Mouse (Mus musculus) megakaryocyte-erythroid progenitor cell, adult 5-6 weeks (primary cell): ENCODE results near the gene Nup43. TPM values are rescaled to one million over a fixed set of nuclear protein-coding genes. Genes with fewer than 3 reads are reported as not detected.
"Not testable (repeated sequence)": the region's sequence is repeated elsewhere in the genome, so short reads cannot be mapped to it uniquely, and the experiment has no call there.

ENCODE experiments used
- ATAC-seq: replicated peaks from 2 replicates; pipeline ENCODE4 v1.8.0; 2016; ENCODE audit warnings: mild to moderate bottlenecking, inconsistent platforms; ENCODE audit not compliant: severe bottlenecking, poor library complexity, low FRiP score, low TSS enrichment
- total RNA-seq, 2 experiments: library from RNA; stranded (forward) in 1 of 2; stranded (reverse) in 1 of 2; fragments of 200-1000, 215-1000 nt in 1 of 2; fragments of >200 nt in 1 of 2; fragmentation: Nextera tagmentation in 1 of 2; gene quantifications; 2 replicates each; pipeline ENCODE4 v1.2.3; 2014 to 2017

The Nup43 gene
- total RNA-seq (2014; fragmentation: Nextera tagmentation) (53.1 and 54.8 TPM in 2 replicates), total RNA-seq (2017) (23.9 and 64.8 TPM in 2 replicates)

DNA sequence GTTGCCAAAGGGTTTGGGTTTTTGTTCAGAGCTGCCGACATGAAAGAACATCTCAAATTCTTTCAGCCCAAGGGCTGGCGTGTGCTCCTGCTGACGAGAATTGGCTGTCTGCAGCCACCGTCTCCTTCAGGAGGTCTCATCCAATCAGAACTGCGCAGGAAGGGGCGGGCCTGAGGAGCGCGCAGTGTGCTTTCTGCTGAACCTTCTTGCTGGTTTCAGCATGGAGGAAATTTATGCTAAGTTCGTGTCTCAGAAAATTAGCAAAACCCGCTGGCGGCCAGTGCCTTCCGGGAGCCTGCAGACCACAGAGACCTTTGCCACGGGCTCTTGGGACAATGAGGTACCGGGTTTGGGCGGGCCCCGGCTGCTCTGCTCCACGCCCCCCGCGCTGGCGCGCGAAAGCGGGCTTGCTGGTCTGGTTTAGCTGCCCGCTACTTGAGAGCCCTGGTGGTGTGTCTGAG lies at the start of gene Nup43:
Gene Nup43 (plus strand): TSS at position 162 of the 461 bp plus-strand sequence.
- peak; percentile 79 for ATAC-seq

DNA sequence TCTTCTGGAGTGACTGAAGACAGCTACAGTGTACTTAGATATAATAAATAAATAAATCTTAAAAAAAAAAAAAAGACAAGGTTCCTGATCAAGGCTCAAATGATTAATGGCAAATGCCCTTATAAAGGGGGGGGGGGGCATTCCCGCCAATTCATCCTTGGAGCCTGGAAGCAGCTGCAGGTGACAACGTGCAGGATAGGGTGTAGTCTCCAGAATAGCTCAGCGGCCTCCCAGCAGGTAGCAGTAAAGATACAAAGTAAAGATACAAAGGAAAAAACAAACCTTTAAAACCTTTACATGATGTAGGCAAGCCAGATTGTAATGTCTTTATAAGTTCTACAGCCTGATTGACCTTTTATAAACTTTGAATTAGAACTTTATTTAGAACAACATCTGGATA lies 49.7 kb upstream of the Nup43 start:
- not testable (repeated sequence) for ATAC-seq

DNA sequence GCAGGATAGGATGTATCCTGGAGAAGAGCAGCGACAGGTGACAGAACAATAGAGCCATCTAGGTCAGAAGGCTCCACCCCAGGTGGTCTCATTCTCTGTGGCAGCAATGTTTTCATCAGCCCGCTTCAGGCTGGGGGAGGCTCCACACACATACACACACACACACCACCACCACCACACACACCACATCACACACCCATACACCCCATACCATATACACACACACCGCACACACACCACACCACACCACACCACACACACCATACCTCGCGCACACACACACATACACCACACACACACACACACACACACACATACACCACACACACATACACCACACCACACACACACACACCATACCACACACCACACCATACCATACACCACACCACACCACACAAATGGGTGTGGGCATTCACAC lies 47.5 kb upstream of the Nup43 start:
- ATAC-seq = no peak

DNA sequence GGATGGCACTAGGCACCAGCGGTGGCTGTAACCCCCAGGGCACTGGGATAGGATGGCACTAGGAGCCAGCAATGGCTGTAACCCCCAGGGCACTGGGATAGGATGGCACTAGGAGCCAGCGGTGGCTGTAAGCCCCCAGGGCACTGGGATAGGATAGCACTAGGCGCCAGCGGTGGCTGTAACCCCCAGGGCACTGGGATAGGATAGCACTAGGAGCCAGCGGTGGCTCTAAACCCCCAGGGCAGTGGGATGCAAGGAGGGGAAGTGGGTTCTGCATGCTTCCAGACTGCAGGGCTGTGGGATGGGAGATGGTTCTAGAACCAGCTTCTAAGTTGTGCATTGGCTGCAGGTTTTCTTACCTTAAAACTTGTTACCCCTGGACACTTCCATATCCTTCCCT lies 46.6 kb upstream of the Nup43 start:
- ATAC-seq = no peak

DNA sequence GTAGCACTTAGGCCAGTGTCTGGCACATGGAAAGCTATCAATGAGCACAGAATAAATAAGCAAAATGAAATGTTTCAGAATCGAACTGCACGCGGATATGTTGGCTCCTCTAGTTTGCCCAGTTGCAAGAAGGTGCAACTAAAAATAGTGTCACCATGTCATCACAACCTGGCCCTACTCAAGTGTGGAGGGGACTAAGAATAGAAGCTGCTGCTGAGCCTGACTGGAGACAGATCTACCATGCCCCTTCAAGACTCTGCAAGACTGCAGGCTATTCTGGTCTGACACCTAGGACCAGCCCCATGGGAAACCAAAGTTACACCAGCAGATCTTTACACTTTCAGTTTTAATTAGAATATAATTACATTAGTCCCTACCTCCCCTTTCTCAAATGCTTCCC lies 44.9 kb upstream of the Nup43 start:
- no peak for ATAC-seq

DNA sequence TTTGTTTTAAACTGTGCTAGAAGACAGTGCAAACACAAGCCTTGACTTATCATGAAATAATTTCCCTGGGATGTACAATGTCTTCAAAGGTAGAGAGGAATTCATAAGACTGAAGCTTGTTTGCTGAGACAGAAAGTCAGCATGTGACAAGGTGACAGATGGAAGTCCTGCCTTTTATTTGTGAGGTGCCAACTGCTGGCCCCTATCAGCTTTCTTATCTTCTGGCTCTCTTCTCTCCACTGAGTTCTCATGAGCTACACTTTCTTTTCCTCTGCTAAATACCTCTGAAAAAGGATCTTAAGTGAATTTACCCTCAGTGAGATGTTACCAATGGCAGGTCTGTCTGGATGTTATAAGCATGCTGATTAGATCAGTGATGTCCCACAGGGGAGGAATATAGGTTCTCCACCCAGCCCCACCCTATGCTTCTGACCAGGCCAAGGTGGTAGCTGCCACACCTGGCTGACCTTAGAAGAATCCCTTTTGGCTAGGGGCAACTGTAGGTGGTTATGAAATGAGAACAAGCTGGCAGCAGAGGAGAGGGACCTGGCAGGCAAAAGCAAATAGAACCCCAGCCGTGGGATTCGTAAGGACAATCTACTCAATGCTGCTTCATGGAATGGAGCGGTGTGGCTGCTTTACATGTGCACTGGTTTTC lies 43.3 kb upstream of the Nup43 start:
- ATAC-seq = peak; percentile 33; the same call in 1 of the 2 replicates

DNA sequence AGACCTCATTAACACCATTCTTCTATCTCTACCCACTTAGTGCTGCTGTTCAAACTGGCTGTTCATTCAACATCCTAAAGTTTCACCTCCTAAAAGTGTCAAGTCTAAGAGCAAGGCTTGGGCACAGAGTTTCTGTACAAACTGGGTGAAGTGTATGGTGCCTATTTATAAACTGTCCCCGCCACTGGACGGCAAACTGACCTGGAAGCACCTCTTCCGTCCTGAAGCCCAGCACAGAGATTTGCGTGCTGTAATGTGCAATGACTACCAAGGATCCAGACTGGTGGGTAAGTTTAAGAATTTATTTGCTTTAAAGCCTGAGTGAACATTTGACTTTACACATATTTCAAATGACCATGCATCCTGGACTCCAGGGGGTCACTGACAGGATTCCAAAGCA lies 38.2 kb upstream of the Nup43 start:
- no peak for ATAC-seq

DNA sequence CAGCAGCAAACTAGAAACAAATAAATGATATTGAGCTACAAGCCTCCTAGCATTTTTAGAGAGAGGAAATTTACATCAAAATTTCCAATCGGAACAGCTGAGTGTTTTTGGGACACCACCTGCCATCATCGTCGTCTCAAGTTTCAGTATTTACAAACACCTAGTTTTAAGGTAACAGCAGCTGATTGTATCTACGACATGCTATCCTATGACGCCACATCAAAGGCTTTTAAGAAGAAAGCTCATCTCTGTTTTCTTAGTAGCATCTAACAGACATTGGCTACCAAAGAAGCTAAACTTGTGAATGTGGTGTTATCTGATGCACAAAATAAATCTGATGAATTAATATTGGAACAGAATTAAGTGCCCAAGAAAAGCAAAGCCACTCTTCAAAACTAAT lies 37.0 kb upstream of the Nup43 start:
- no peak for ATAC-seq

DNA sequence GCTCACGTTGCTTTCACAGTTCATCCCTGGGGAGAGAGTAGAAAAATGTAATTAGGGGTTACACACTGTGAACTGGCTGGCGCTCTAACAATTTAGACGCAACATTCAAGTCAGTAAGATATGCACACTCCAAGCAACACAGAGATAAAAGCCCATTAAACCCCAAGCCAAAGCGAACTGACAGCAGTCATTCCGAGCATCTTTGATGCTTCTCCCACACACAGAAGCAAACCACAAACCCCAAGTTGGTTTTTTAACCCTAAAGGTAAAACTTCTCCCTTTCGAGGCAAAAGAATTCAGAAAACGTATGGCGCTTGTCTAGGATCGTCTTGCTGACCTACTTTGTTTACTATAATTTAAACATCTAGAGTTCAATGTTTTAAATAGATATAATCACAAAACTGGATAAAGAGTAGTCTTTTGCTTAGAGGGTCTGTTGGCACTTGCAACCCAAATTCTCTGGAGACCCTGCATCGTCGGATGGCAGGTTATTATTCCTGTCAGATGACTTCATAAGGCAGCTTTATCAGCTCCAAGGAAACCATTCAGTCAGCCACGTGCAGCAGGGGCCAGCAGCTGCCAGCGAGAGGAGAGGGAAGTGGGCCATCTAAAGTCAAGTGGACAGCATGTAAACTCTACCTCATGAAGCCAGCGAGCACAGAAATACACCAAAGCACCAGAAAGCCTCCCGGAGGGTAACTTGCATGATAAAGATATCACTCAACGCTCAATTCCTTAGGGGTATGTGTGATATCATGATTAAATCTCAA lies 36.2 kb upstream of the Nup43 start:
- no peak for ATAC-seq

DNA sequence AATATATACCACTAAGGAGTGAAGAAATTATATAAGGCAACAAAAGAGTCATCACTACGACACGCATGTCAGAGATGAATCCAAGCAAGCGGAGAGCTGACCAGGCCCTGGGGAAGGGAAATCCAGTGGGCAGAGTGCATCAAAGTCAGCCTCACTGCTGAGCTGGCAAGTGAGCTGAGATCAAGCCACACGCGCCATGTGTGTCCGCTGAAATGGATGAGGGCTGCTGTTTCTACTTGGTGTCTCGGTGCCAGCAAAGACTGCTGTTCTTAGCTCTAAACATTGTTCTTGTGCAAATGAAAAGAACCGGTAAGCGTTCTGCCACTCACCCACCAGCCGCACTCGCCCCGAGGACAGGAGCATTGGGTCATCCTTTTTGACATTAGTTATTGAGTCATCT lies 26.9 kb upstream of the Nup43 start:
- ATAC-seq = no peak

DNA sequence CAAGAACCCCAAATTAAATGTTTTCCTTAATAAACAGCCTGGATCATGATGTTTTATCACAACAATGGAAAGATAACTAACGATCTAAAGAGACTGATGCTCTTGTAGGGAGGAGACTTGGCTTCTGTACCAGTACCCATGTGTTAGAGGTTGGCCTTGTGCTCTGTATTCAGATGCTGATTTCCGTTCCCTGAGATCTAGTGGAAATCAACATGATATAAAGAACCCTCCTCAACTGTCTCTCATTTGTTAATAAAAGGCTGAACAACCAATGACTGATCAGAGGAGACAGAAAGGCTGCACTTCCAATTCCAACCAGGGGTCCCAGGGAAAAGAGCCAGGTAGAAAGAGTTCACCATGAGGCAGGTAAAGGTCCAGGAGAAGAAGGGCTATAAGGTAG lies 21.4 kb upstream of the Nup43 start:
- ATAC-seq = no peak

DNA sequence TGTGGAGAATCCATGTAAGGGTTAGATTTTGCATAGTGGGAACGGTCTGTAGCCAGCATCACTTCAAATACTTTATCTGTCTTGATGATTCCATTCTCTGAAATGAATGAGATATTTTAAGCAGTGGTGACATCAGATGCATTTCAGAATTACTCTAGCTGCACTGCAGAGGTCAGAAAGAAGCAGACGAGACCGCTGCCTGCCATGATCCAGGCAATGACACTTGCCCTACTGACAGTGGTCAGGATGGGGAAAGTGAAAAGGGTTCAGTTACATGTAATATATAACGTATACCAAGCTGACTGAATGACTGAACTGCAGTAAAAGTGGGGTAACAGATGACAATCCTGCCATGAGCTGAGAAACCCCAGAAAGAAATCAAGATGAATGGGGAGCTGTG lies 18.2 kb upstream of the Nup43 start:
- ATAC-seq = no peak

DNA sequence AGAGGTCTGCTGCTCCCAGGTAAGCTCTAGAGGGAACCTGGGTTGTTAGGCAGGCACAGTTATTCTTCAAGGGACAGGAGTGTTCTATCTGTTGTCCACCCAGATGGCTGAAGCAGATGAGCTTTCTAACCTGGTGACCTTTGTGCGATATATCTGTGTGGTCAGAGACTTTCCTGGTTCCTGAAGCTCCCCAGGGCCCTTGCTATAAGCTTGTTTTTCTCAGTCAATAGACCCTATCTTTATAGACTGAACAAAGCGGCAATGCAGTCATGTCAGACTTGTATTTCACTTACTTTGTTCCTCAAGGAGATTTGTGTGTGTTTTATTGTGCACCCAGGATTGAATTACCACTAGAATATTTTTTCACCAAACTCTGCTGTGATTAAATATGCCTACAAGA lies 16.2 kb upstream of the Nup43 start:
- ATAC-seq = no peak

DNA sequence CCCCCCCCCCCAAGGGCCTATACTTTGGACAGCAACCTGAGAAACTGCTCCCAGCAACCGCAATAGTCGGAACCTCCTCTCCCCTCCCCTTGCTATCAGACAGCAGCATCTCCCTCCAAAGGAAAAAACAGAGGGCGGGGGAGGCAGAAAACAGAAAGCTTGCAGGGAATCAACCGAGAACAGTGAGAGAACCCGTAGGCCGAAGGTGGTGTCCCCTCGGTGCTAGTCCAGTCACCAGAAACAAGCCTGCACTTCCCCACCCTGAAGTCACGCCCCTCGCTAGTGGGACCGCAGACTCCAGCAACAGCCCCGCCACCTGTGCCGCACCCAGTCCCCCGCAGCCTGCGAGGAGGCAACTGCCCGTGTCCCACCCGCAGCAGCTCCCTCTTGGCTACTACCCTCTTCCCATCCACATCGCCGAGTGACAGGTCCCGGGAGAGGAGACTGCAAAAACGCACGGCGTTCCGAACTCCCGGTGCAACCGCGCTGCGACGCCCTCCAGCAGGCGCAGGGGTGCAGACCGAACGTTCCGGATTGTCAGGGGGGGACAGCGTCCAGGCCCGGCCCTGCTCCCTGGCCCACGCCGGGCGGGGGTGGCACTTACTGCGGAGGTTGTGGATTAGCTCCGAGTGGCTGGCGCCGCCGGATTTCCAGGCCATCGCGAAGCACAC lies 4.7 kb upstream of the Nup43 start:
- peak; percentile 58 for ATAC-seq

DNA sequence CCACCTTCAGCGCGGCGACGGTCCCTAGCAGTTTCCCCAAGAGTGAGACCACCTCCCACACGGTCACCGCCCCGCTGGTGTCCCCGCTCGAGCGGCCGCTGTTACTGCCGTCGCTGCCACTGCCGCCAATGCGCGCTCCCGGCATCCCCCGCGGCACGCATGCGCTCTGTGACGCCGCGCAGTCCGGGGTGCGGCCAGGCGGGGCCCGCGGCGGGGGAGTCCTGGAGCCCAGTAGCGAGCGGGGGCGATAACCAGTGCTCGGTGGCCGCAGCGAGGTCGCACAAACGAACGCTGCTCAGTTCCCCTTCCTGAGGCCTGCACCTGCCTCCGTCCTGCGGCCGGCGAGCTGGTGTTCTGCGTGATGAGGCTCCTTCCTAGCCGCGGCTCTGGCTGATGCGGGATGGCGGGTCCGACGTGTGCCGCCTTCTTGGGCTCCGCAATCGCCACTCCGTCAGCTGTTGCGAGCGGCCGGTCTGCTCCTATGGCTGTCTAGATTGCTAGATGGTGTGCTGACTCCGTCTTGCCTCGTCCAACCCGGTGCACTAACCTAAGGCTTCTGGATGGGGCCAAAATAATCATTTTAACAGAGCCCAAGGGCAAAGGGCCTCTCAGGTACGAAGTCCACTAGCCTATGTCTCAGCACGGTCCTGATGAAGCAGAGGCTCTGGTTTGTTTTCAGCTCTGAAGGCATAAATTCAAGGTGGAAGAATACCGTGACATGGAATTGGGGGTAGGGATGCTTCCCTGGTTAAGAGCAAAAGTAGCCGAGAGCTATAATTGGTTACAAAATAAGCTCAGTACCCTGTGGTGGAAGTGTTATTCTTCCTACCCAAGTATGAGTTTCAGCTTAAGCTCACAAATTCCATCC lies 3.9 kb upstream of the Nup43 start:
- peak; percentile 65 for ATAC-seq

DNA sequence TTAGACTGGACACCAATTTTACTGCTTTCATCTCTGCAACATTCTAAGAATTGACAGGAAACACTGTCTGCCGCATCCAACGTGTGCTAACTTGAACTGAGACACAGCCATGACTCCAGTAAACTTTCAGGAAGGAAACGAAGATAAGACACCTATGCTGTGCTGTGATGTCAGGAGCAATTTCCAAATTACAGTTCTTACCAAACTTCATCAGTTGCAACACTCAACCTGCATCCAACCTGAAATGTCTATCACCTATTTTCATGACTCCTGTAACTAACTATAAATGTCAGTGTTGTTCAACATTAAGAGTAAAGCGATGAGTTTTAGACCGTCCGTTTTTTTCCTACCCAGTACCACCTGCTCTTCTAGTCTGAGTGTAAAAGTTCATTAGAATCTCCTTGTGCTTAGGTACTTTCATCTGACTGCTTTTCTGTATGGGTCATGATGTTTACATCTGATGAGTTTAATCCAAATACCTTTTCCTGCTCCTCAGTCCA lies 3.2 kb upstream of the Nup43 start:
- no peak for ATAC-seq

DNA sequence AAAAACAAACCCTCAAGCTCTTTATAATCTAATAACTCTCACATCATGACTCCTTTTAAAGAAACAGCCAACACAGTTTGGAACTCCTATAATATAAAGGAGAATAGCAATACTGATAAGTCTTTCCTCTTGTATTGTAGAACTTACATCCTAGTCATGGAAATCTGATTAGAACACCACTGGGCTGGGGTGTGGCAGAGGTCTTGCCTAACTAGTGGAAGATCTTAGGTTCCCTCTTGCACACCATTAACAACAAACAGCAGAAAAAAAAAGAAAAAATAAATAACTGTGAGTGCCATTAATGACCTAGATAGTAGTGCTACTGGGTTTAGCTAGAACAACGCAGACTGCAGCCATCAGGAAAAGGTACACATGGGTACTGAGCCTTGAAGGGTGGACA lies 2.4 kb upstream of the Nup43 start:
- ATAC-seq = no peak

DNA sequence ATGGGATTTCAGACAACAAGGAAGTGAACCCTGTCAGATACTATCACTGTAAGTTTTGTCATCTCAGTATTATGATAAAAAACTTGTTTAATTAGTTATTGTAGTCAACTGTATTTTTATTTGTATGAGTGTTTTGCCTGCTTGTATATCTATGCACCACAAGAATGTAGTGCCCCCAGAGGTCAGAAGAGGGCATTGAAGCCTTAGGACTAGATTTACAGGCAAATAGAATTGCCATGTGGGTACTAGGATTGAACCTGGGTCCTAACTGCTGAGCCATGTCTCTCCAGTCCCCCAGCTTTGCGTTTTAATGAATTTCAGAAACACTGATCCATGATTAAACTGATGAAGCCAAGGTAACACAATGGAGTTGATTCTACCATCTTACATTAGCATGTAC lies 6.4 kb downstream of the Nup43 start:
- peak; percentile 99 for ATAC-seq

DNA sequence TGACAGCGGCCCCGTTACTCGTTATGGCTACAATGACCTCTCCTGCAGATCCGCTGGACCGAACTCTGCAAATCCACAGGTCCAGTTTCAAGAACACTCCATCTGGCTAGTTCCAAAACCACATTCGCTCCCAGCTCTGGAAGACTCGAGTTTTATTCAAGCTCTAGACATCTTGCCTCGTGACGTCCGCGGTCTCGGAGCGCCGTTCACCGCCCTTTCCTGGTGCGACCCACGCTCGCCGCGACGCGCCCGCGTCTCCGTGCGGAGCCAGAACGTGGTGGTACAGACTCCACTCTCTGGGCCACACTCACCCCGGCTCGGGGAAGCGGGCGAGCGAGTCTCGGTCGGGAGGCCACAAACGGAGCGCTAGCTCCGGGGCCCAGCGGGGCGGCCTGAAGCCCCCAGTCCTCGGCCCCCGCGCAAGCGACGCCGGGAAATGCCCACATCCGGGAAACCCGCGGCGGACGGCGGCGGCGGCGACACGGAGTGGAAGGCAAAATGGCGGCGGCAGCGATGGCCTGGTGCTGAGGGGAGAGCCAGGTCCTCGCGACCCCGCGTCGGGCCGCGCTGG lies 13.5 kb downstream of the Nup43 start, which contains the start of the genes Pcmt1 and Lats1:
Gene Pcmt1 (minus strand): TSS at position 406 of the 571 bp plus-strand sequence.
Gene Lats1 (plus strand): TSS at position 484 of the 571 bp plus-strand sequence.
- ATAC-seq = peak; percentile 64
